Mouse (Mus musculus) heart, postnatal 14 days (tissue): ENCODE measurements at regions not wholly inside any gene's neighbourhood (a gene's known extent, or its start where the extent isn't known, plus 50 kb on each side); places are given as distances from the start of the nearest gene placed in this dataset.

Experiments used
- DNase-seq, 2 experiments: peaks; one replicate each; pipeline ENCODE4 v3.0.0; 2021 to 2022
- intact Hi-C: fragments of 180-260 bp; cut with DNase I; formaldehyde crosslinking; loops from one replicate; pipeline ENCODE4 v1.15.1; 2025

DNA sequence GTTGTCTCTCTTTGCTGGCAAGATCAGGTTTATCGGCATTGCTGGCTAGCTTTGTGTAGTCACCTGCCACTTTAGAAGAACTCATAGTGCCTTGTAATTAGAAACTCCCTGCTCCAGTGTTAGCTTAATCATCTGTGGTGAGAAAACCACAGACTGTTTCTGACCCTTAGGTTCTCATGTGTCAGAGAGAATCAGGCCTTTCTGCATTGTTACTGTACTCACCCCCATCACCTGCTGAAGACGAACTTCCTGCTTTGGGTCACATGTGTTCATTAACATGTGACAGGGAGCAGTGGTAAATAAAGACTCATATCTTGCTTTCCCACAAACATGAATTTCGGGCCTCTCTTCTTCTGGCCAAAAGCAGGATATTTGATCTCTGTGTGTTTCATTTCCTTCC lies 102.6 kb downstream of the Cnga2 start:
- intact Hi-C loops: loop anchor here (10.0 kb wide), 1 partner anchor 181 kb away; the partner anchor contains the start of gene Gabre

DNA sequence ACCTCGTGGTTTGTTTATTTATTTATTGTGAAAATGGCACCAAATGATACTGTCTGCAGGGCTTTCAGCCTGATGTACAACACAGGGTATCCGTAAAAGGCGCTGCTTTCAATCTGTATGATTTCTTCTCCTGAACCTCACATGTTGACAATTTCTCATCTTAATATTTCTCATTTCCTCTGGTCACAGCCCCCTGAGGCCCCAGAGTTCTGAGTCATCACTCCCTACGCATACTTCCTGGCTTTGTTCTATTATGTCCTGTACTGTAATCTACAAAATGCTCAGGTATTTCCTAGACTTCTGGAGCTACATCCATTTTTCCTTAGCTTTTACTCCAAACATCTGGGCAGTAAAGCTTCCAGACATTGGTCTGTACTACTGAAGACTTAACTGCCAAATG lies 103.0 kb downstream of the Cnga2 start:
- intact Hi-C loops: loop anchor here (10.0 kb wide), 1 partner anchor 180 kb away; the partner anchor contains the start of gene Gabre
- DNase-seq: peak in 1 of 2 experiments; percentile 1

More for the DNA sequence above, 102.6 kb downstream of the Cnga2 start:
- DNase-seq: no peak

DNA sequence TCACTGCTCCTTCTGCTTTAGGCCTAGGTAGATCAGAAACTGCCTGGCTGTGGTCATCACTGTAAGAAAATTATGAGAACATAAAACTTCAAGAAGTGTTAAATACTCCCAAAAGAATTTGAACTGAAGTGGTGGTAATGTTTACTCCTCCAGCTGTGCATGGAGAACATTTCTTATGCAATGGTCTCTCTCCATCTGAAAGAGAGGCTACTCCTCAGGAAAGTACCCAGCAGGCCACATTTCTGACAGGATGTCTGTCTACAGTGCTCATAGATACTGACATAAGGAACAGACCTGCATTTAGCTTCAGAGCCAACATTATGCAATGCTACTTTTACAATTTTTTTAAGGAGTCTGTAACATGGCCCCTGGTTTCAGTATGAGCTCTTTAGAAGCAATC lies 79.9 kb upstream of the Magea4 start:
- intact Hi-C loops: no loop called here
- DNase-seq: no peak

DNA sequence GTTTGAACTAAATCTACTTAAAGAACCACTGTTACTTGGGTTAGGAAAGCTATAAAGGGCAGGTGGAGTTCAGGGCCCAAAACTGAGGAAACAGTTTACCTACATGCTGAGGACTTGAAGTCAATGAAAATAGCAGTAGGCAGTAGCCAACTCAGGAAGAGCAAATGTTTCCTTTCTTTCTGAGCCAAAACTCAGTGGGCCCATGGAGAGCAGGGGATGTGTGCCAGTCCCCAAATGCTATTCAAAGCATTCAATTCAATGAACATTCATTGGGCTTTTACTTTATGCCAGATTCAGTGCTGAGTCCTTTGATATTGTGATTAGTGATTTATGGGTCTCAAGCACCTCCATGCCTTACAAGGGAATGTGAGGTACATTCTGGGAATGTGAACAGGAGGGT lies 52.7 kb upstream of the Magea4 start:
- no peak for DNase-seq
- intact Hi-C loops: no loop called here
